Mouse (Mus musculus) adipocyte (in vitro differentiated cells): ENCODE measurements around the gene Nt5c3b.

Experiments
- DNase-seq: peaks from one replicate; pipeline ENCODE4 v3.0.0-alpha.2; 2016; ENCODE audit warnings: low spot score

The Nt5c3b gene

GRCm38 (mm10) chr11:100399320-100399719 is 42.3 kb downstream of the Nt5c3b start:
- no peak for DNase-seq

DNA sequence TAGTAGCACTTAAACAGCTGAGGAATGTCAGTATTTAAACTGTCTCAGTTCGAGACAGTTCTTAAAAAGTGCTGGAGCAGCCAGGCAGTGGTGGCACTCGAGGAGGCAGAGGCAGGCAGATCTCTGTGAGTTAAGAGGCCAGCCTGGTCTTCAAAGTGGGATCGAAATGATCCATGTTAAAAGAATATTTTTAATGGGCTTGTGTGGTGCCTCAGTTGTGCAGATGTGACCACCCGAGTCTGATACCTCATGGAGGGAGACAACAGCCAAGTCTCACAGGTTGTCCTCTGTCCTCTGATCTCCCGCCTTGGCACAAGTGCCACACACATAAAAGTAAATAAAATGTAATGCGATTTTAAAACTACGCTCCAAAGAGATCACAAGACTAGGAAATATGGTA is 43.1 kb downstream of the Nt5c3b start:
- no peak for DNase-seq

GRCm38 (mm10) chr11:100397600-100398389 is 43.8 kb downstream of the Nt5c3b start, which contains the start of gene Jup:
Gene Jup, minus strand, starts transcription at chr11:100397763.
- DNase-seq: peak; percentile 99

DNA sequence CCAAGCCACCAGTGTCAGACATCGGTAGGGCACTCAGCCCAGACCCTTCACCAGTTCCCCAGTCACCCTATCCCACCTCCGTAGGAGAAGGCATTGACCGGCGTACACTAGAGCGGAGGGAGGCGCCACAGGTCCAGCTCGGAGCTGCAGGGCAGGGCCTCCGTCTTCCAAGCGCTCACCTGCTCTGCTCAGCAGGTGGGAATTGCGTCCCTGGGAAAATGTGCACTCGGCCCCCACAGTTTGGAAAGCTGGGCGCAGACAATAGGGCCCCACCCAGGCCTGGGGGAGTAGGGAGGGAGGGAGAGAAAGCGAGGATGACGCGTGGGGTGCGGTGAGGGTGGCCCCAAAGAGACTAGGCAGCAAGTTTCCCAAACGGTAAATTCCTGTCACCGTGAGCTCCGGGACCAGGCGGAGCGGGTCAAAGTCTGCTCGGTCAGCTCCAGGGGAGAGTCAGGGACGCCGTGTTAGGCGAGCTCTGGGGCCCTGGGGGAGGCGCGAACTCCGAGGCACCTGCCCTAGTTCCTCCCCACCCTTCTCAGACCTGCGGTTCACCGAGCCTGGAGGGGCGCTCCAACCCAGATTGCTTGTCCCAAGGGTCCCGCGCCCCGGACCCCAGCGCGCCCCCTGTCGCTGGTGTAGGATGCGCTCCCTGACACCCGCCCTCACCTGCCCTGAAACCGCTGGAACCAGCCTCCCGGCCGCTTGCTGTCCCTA is 44.6 kb downstream of the Nt5c3b start:
- DNase-seq: no peak

- no peak for DNase-seq
Observed at GRCm38 (mm10) chr11:100395861-100396631, 45.6 kb downstream of the Nt5c3b start.

DNA sequence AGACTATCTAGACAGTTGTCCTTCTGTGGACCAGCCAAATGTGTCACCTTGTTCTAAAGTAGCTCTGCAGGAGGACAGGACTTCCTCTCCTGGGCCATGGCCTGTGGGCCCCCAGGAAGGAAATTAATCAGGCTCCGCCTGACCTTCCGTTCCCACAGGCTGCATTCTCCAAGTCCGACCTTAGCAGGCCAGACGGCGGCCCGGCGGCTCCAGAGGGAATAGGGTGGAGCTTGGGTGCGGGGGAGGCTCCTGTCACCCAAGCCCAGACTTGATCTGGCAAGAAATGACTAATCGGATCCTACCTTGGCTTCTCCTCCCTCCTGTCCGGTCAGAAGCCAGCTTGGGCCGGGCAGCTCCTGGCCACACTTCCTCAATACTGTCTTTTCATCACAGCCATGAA is 46.4 kb downstream of the Nt5c3b start:
- no peak for DNase-seq

DNA sequence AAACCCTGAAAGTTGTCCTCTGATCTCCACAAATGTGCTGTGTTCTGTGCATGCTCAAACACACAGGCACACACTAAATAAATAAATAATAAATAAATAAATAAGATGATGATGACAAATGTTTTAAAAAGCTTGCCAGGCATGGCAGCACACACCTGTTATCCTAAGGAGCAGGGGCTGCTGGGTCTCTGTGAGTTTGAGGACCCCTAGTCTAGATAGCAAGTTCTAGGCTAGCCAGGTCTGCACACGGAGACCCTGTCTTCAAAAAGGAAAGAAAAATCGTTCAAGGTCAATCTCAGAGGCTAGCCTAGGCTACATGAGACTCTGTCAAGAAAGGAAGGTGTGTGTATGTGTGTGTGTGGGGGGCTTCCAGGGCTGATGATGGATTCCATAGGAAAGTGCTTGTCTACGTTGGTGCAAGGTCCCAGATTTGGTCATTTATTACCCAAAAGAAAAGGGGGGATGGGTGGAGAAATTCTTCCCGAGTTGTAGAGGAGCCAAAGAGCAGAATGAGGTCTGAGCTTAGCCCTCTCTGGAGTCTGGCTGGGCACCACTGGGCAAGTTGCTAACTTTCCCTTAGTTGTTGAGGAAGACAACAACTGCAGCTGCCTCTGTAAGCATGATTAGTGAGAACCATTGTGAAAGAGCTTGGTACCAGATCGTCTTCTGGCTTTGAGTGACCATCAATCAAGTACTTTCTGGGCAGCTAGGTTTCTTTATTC is 47.1 kb downstream of the Nt5c3b start:
- DNase-seq: peak; percentile 71

GRCm38 (mm10) chr11:100393733-100394132 is 47.9 kb downstream of the Nt5c3b start:
- DNase-seq: no peak

- DNase-seq: no peak
Observed at GRCm38 (mm10) chr11:100392958-100393357, 48.6 kb downstream of the Nt5c3b start.

GRCm38 (mm10) chr11:100391884-100392345 is 49.7 kb downstream of the Nt5c3b start:
- DNase-seq: no peak

- peak; percentile 58 for DNase-seq
Observed at GRCm38 (mm10) chr11:100391081-100391883, 50.3 kb downstream of the Nt5c3b start.

DNA sequence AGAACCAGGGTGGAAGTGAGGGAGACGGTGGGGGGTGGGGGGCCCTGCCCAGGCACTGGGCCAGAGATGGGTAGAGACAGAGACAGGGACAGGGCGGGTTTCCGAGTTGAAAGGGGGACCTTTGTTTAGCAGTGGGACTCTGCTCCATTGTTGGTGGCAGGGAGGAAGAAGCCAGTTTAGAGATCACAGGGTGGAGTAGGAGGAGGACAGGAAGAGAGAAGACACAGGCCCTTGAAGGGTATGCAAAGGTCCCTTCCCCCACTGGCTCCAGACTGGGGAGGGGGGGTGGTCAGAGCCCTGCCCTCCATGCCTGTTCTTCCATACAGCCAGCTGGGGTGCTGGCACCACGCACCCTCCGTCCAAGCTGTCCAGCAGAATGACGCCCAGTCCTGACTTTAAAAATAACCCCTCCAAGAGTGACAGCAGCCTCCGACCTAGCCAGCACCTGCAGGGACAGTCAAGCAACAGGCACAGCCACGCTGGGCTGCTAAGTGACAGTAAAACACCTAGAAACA is 51.6 kb downstream of the Nt5c3b start:
- DNase-seq: no peak

- peak; percentile 61 for DNase-seq
Observed at GRCm38 (mm10) chr11:100388588-100388987, 53.0 kb downstream of the Nt5c3b start.

DNA sequence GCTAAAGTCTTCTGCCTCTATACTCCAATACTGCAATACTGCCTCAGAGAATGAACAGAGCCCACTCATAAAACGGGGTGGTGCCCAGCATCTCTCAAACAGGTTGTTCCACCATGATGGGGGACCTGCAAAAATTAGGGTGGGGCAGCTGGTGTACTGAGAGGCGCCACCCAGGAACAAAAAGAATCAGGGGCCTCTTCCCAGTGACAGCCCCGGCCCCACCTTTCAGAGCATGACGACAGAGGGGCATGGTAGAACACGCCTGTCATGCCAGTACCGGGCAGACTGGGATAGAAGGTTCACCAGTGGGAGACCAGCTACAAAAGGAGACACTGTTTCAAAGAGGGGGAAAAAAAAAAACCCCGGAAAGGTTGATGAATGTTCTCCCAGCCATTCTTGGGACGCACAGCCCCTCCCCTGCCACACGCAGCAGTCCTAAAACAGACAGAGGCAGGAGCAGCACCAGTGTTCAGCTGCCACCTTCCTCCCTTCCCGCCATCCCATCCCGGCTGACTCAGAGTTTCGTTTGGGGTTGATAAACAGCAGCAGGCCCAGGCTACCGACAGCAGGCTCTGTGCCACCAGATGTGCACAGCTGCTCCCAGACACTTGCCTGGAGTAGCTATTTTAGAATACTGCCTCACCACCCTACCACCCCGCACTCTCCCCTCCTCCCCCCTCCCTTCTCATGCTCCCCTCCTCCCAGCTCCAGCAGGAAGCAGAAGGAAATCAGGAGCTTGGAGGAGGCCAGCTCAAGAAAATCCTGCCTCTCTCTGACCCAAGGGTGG is 53.8 kb downstream of the Nt5c3b start:
- DNase-seq: peak; percentile 56

- no peak for DNase-seq
Observed at GRCm38 (mm10) chr11:100387111-100387510, 54.5 kb downstream of the Nt5c3b start.

DNA sequence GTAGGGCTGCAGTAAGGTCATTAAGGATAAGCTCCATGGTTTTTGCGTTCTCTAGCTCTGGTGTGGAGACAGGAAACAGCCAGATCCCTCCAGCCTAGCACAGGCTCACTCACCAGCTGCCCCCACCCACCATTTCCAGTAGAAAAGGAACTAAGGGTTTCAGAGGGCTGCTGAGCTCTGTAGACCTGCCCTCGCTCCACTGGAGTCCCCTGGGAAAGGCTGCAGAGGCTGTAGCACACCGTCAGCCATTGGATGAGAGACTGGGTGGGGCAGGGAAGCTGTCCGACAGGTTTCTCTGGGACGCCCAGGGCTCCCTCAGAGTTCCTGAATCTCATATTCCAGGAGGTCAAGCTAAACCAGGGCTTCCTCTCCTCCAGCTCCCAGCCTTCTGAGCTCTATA is 55.0 kb downstream of the Nt5c3b start:
- no peak for DNase-seq

DNA sequence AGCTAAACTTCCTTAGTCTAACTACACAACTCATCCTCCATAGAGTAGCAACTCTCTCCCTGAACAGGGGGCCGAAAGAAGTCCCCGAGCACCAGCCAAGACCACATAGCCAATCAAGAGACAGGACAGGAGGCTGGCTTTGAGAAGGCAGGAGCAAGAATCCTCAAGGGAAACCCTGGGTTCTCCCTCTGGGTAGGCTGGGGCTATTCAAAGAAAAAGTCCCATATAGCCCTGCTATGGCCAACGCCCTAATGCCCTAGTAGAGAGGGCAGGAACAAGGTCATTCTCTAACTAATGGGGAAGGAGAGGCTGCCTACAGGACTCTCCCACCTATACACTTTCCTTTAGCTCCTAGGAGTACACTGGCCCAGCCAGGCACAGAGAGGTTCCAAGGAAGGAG is 56.6 kb downstream of the Nt5c3b start:
- DNase-seq: no peak

DNA sequence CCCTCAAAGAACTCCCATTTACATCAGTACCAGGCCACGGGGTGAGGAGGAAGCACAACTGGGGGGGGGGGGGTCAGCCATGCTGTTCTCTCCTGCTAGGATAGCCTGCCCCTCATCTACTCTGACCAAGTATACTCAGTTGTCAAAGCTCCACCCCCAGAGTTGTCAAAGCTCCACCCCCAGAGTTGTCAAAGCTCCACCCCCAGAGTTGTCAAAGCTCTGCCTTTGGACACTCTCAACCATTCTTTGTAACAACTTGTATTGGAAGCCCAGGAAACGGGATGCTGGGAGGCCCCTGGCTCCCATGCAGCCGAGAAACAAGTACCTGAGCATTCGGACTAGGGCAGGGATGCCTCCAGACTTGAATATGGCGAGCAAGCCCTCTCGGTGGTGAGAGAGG is 58.9 kb downstream of the Nt5c3b start:
- DNase-seq: no peak

- no peak for DNase-seq
Observed at GRCm38 (mm10) chr11:100379311-100379710, 62.3 kb downstream of the Nt5c3b start.

GRCm38 (mm10) chr11:100378446-100378845 is 63.2 kb downstream of the Nt5c3b start:
- no peak for DNase-seq
